In the genomic region with DNA sequence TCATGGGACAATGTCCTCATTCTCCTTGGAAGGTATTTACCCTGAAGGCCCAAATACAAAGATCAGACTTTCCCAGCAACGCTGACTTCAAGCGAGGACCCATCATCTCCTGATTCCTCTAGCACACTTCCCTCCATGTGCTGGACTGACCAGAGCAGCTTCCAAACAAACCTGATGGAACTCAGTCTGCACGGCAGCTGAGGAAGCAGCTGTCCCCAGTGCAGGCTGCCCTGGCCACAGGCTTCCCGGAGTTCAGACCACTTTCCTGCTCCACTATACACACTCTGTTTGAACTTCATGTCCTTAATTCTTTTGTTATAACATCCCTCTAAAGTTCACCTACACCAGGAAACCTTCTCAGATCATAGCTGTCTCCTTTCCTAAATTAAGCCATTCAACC, we compare ENCODE assay signal across 3 mouse cellular contexts. TPM values are rescaled to one million over a fixed set of nuclear protein-coding genes. Genes with fewer than 3 reads are reported as not detected.
DNase-seq lines count a peak whose midpoint lies in the region; ATAC-seq and TF ChIP-seq lines count a peak whose summit lies in the region.
"Not testable (repeated sequence)": the region's sequence is repeated elsewhere in the genome, so short reads cannot be mapped to it uniquely, and the experiment has no call there.

No protein-coding gene starts in this region.

- H3K79me2 ChIP-seq in myocyte (ENCODE audit: control insufficient read depth, insufficient read depth), result not testable (repeated sequence)

- H3ac ChIP-seq in myocyte (ENCODE audit: control insufficient read depth, insufficient read length), result not testable (repeated sequence)

- not testable (repeated sequence) for H3K4me1 ChIP-seq in midbrain, embryonic 11.5 days (ENCODE audit: control insufficient read depth, insufficient read depth, low read length)

- ATAC-seq in midbrain, embryonic 11.5 days (ENCODE audit: low FRiP score), result not testable (repeated sequence)

- peaks cover 11% of the 10 kb centered on the region; the same call in 1 of the 2 replicates for H3K36me3 ChIP-seq in midbrain, embryonic 11.5 days (ENCODE audit: control insufficient read depth, insufficient read depth, low read length)
- H3K36me3 ChIP-seq in myocyte (ENCODE audit: control insufficient read depth, insufficient read depth), result peaks cover 58% of the 10 kb centered on the region

- H3K27me3 ChIP-seq in midbrain, embryonic 11.5 days (ENCODE audit: control insufficient read depth, insufficient read depth, low read length); myocyte (ENCODE audit: control insufficient read depth, insufficient read depth, insufficient read length): not testable (repeated sequence)

- peak; percentile 67 for DNase-seq in heart, adult 11 months
- DNase-seq in midbrain, embryonic 11.5 days (ENCODE audit: low spot score, missing footprints), result peak; percentile 71

- TF ChIP-seq POLR2A in myocyte (IDR thresholded peaks at IDR 0.05; ENCODE audit: insufficient read length, low read depth), result not testable (repeated sequence)

- H3K9me3 ChIP-seq in midbrain, embryonic 11.5 days (ENCODE audit: control insufficient read depth, low read length), result not testable (repeated sequence)

- not testable (repeated sequence) for H3K4me2 ChIP-seq in midbrain, embryonic 11.5 days; myocyte (ENCODE audit: low read depth)

- H3K4me3 ChIP-seq in midbrain, embryonic 11.5 days (ENCODE audit: low read depth, low read length); myocyte: not testable (repeated sequence)

- not testable (repeated sequence) for H3K27ac ChIP-seq in midbrain, embryonic 11.5 days (ENCODE audit: low read depth, low read length)

- not testable (repeated sequence) for H3K9ac ChIP-seq in midbrain, embryonic 11.5 days (ENCODE audit: low read length)

- WGBS in midbrain, embryonic 11.5 days, result 92% methylated on average over 4 of the region's 4 CpGs

TF ChIP-seq in myocyte, 11 proteins besides CTCF, POLR2A, EP300 and RAD21:
- TF ChIP-seq MYOD1 (IDR thresholded peaks at IDR 0.05; ENCODE audit: control insufficient read depth in 1 of 3, insufficient read length in 2 of 3, low read depth in 2 of 3) (peak in 2 of 3 experiments; percentile 46 to 57), MYOG (IDR thresholded peaks at IDR 0.05; ENCODE audit: control insufficient read depth in 1 of 3, insufficient read depth in 1 of 3, insufficient read length in 2 of 3, low read depth in 2 of 3) (peak in 2 of 3 experiments; percentile 24 to 74)

RNA-seq across cellular contexts. Expression of a gene that starts 40.1 kb away (rescaled TPM):
- polyA plus RNA-seq in midbrain, embryonic 11.5 days (2014; fragmentation: Nextera tagmentation; extraction: Ambion mirVana), result 80.7 and 100 TPM in 2 replicates
- 28.8 TPM for polyA plus RNA-seq in myocyte (2012; fragmentation: generic; extraction: Trizol)
